Mouse (Mus musculus) subcutaneous adipose tissue, adult 2 months (tissue): ENCODE results near the gene Gm13271. TPM values are rescaled to one million over a fixed set of nuclear protein-coding genes. Genes with fewer than 3 reads are reported as not detected.

Source experiments
- polyA plus RNA-seq: library from polyadenylated mRNA; depleted of rRNA; stranded (reverse); fragments of >200 nt; gene quantifications from 2 replicates; pipeline ENCODE4 v1.2.3, GENCODE M21; 2012; ENCODE audit warnings: low replicate concordance; rRNA removed

Gm13271 gene
- not detected in 2 replicates for polyA plus RNA-seq

GRCm38 (mm10) chr4:88754818-88755340 lies at the start of gene Gm13271:
Gm13271 (plus strand) TSS chr4:88754868.

GRCm38 (mm10) chr4:88721791-88722721 lies 32.6 kb upstream of the Gm13271 start, which contains the start of the genes Gm26566 and Klhl9:
Gm26566 (plus strand) TSS chr4:88721805.
Klhl9 (minus strand) TSS chr4:88722465.

GRCm38 (mm10) chr4:88759610-88760268 lies 5.1 kb downstream of the Gm13271 start, which contains the start of gene Gm13283:
Gm13283 (plus strand) TSS chr4:88760119.

GRCm38 (mm10) chr4:88773534-88773933 lies 18.9 kb downstream of the Gm13271 start, which contains the start of gene Gm13290:
Gm13290 (plus strand) TSS chr4:88773834.

GRCm38 (mm10) chr4:88776622-88777021 lies 22.0 kb downstream of the Gm13271 start, which contains the start of gene Gm13289:
Gm13289 (plus strand) TSS chr4:88776922.

GRCm38 (mm10) chr4:88779550-88779949 lies 24.9 kb downstream of the Gm13271 start, which contains the start of gene Gm13272:
Gm13272 (plus strand) TSS chr4:88779850.

GRCm38 (mm10) chr4:88781831-88782230 lies 27.2 kb downstream of the Gm13271 start, which contains the start of gene Ifnz:
Ifnz (plus strand) TSS chr4:88782131.

GRCm38 (mm10) chr4:88785409-88785808 lies 30.7 kb downstream of the Gm13271 start, which contains the start of gene Gm13276:
Gm13276 (plus strand) TSS chr4:88785709.

GRCm38 (mm10) chr4:88788402-88788801 lies 33.7 kb downstream of the Gm13271 start, which contains the start of gene Gm13277:
Gm13277 (plus strand) TSS chr4:88788632.

GRCm38 (mm10) chr4:88791250-88791649 lies 36.6 kb downstream of the Gm13271 start, which contains the start of gene Gm13278:
Gm13278 (plus strand) TSS chr4:88791550.

GRCm38 (mm10) chr4:88793936-88794675 lies 39.4 kb downstream of the Gm13271 start, which contains the start of gene Gm13275:
Gm13275 (plus strand) TSS chr4:88794487.

GRCm38 (mm10) chr4:88797097-88797496 lies 42.4 kb downstream of the Gm13271 start, which contains the start of gene Gm13279:
Gm13279 (plus strand) TSS chr4:88797397.

GRCm38 (mm10) chr4:88799365-88799764 lies 44.7 kb downstream of the Gm13271 start, which contains the start of gene Gm13285:
Gm13285 (plus strand) TSS chr4:88799665.

GRCm38 (mm10) chr4:88802954-88803353 lies 48.3 kb downstream of the Gm13271 start, which contains the start of gene Gm13287:
Gm13287 (plus strand) TSS chr4:88803254.

Other genes with a start within 250 kb of the Gm13271 start
- gene Ifnb1, start 232.1 kb upstream of the Gm13271 start, polyA plus RNA-seq, result not detected in 2 replicates
- not detected in 2 replicates for gene Ifna15, start 196.6 kb upstream of the Gm13271 start, polyA plus RNA-seq
- gene Ifna14, start 183.1 kb upstream of the Gm13271 start, polyA plus RNA-seq, result not detected in 2 replicates
- not detected in 2 replicates for gene Ifna9, start 162.5 kb upstream of the Gm13271 start, polyA plus RNA-seq
- not detected in 2 replicates for gene Ifna12, start 151.5 kb upstream of the Gm13271 start, polyA plus RNA-seq
- not detected in 2 replicates for gene C87499, start 120.5 kb upstream of the Gm13271 start, polyA plus RNA-seq
- gene Ifna13, start 110.4 kb upstream of the Gm13271 start, polyA plus RNA-seq, result not detected in 2 replicates
- not detected in 2 replicates for gene Ifna16, start 77.9 kb upstream of the Gm13271 start, polyA plus RNA-seq
- gene Ifna2, start 71.0 kb upstream of the Gm13271 start, polyA plus RNA-seq, result not detected in 2 replicates
- not detected in 2 replicates for gene Ifnab, start 63.5 kb upstream of the Gm13271 start, polyA plus RNA-seq
- 0.23 and 0.35 TPM in 2 replicates for gene Gm26566, start 33.1 kb upstream of the Gm13271 start, polyA plus RNA-seq
- 16.0 and 29.7 TPM in 2 replicates for gene Klhl9, start 32.4 kb upstream of the Gm13271 start, polyA plus RNA-seq
- not detected in 2 replicates for gene Gm13283, start 5.3 kb downstream of the Gm13271 start, polyA plus RNA-seq
- not detected in 2 replicates for gene Gm13290, start 19.0 kb downstream of the Gm13271 start, polyA plus RNA-seq
- gene Gm13289, start 22.1 kb downstream of the Gm13271 start, polyA plus RNA-seq, result not detected in 2 replicates
- not detected in 2 replicates for gene Gm13272, start 25.0 kb downstream of the Gm13271 start, polyA plus RNA-seq
- gene Ifnz, start 27.3 kb downstream of the Gm13271 start, polyA plus RNA-seq, result 0.08 TPM in 1 of 2 replicates, not detected in the other
- gene Gm13276, start 30.8 kb downstream of the Gm13271 start, polyA plus RNA-seq, result not detected in 2 replicates
- gene Gm13277, start 33.8 kb downstream of the Gm13271 start, polyA plus RNA-seq, result not detected in 2 replicates
- gene Gm13278, start 36.7 kb downstream of the Gm13271 start, polyA plus RNA-seq, result not detected in 2 replicates
- not detected in 2 replicates for gene Gm13275, start 39.6 kb downstream of the Gm13271 start, polyA plus RNA-seq
- not detected in 2 replicates for gene Gm13279, start 42.5 kb downstream of the Gm13271 start, polyA plus RNA-seq
- gene Gm13285, start 44.8 kb downstream of the Gm13271 start, polyA plus RNA-seq, result not detected in 2 replicates
- not detected in 2 replicates for gene Gm13287, start 48.4 kb downstream of the Gm13271 start, polyA plus RNA-seq
- not detected in 2 replicates for gene Gm13288, start 50.7 kb downstream of the Gm13271 start, polyA plus RNA-seq
- gene Ifna7, start 61.4 kb downstream of the Gm13271 start, polyA plus RNA-seq, result not detected in 2 replicates
- not detected in 2 replicates for gene Ifna11, start 65.1 kb downstream of the Gm13271 start, polyA plus RNA-seq
- gene Ifna6, start 72.5 kb downstream of the Gm13271 start, polyA plus RNA-seq, result not detected in 2 replicates
- gene Ifna5, start 80.7 kb downstream of the Gm13271 start, polyA plus RNA-seq, result not detected in 2 replicates
- gene Ifna4, start 87.0 kb downstream of the Gm13271 start, polyA plus RNA-seq, result not detected in 2 replicates
- not detected in 2 replicates for gene Ifna1, start 95.2 kb downstream of the Gm13271 start, polyA plus RNA-seq
- gene Ifne, start 125.3 kb downstream of the Gm13271 start, polyA plus RNA-seq, result 0.80 TPM in 1 of 2 replicates, not detected in the other